Mouse (Mus musculus) myocyte (in vitro differentiated cells): ENCODE data around the gene Samd15. TPM values are rescaled to one million over a fixed set of nuclear protein-coding genes. Genes with fewer than 3 reads are reported as not detected.
A peak's percentile ranks its signal among the peaks of the same experiment; 100 is the strongest.
"Not testable (repeated sequence)": the region's sequence is repeated elsewhere in the genome, so short reads cannot be mapped to it uniquely, and the experiment has no call there.

ENCODE experiments used
- H3K27me3 ChIP-seq: one replicate; pipeline ENCODE4 v1.6.1; 2011; ENCODE audit not compliant: control insufficient read depth, insufficient read depth, insufficient read length
- H3K36me3 ChIP-seq: one replicate; pipeline ENCODE4 v1.6.1; 2011; ENCODE audit not compliant: control insufficient read depth, insufficient read depth
- H3K4me2 ChIP-seq: one replicate; pipeline ENCODE4 v1.6.1; 2011; ENCODE audit warnings: low read depth, control low read depth
- H3K4me3 ChIP-seq: one replicate; pipeline ENCODE4 v1.5.1; 2011; ENCODE audit warnings: mild to moderate bottlenecking, control low read depth, moderate library complexity
- H3K79me2 ChIP-seq: one replicate; pipeline ENCODE4 v1.6.1; 2011; ENCODE audit not compliant: control insufficient read depth, insufficient read depth
- H3ac ChIP-seq: one replicate; pipeline ENCODE4 v1.6.1; 2011; ENCODE audit not compliant: control insufficient read depth, insufficient read length
- CEBPB ChIP-seq: IDR thresholded peaks from 2 replicates; pipeline ENCODE4 v1.6.1; 2011; ENCODE audit warnings: mild to moderate bottlenecking, moderate library complexity; ENCODE audit not compliant: poor library complexity, insufficient read depth, severe bottlenecking
- E2F4 ChIP-seq: IDR thresholded peaks from one replicate; pipeline ENCODE4 v1.6.1; 2011; ENCODE audit warnings: mild to moderate bottlenecking, control low read depth, moderate library complexity; ENCODE audit not compliant: insufficient read depth
- MAX ChIP-seq: IDR thresholded peaks from one replicate; pipeline ENCODE4 v1.6.1; 2011; ENCODE audit warnings: low read depth, mild to moderate bottlenecking, control low read depth
- MYOD1 ChIP-seq, 3 experiments: IDR thresholded peaks; one replicate each; pipeline ENCODE4 v1.6.1; 2011; ENCODE audit warnings: control low read depth in 2 of 3, low read depth in 2 of 3, mild to moderate bottlenecking in 2 of 3, moderate library complexity in 1 of 3; ENCODE audit not compliant: insufficient read length in 2 of 3, control insufficient read depth in 1 of 3
- MYOG ChIP-seq, 3 experiments: IDR thresholded peaks; one replicate each; pipeline ENCODE4 v1.6.1; 2011; ENCODE audit warnings: control low read depth in 2 of 3, low read depth in 2 of 3, mild to moderate bottlenecking in 2 of 3; ENCODE audit not compliant: insufficient read length in 2 of 3, control insufficient read depth in 1 of 3, insufficient read depth in 1 of 3
- POLR2A ChIP-seq: IDR thresholded peaks from one replicate; pipeline ENCODE4 v1.6.1; 2011; ENCODE audit warnings: low read depth, mild to moderate bottlenecking, control low read depth, moderate library complexity; ENCODE audit not compliant: insufficient read length
- POLR2AphosphoS2 ChIP-seq: IDR thresholded peaks from one replicate; pipeline ENCODE4 v1.6.1; 2011; ENCODE audit warnings: low read depth, control low read depth; ENCODE audit not compliant: insufficient read length
- REST ChIP-seq: IDR thresholded peaks from one replicate; pipeline ENCODE4 v1.6.1; 2011; ENCODE audit warnings: mild to moderate bottlenecking, control low read depth, moderate library complexity; ENCODE audit not compliant: insufficient read depth, insufficient read length
- SRF ChIP-seq: IDR thresholded peaks from one replicate; pipeline ENCODE4 v1.6.1; 2011; ENCODE audit warnings: low read depth; ENCODE audit not compliant: control insufficient read depth, insufficient read length
- TCF12 ChIP-seq: IDR thresholded peaks from one replicate; pipeline ENCODE4 v1.6.1; 2011; ENCODE audit warnings: mild to moderate bottlenecking, control low read depth; ENCODE audit not compliant: poor library complexity, insufficient read depth, severe bottlenecking
- TCF3 ChIP-seq: IDR thresholded peaks from one replicate; pipeline ENCODE4 v1.6.1; 2011; ENCODE audit warnings: low read depth, control low read depth; ENCODE audit not compliant: insufficient read length
- USF1 ChIP-seq: IDR thresholded peaks from one replicate; pipeline ENCODE4 v1.6.1; 2011; ENCODE audit warnings: low read depth, mild to moderate bottlenecking, control low read depth, moderate library complexity
- polyA plus RNA-seq: library from polyadenylated mRNA; unstranded; fragments of >200 nt; fragmentation: generic; extraction: Trizol; gene quantifications from one replicate; pipeline ENCODE4 v1.2.1, GENCODE M21; 2012; ENCODE audit warnings: missing spikeins

The Samd15 gene
- 0.29 TPM for polyA plus RNA-seq

GRCm38 (mm10) chr12:87199206-87199972, at the start of gene Samd15:
TSS of gene Samd15 (plus strand) at chr12:87199723.
- Histone ChIP-seq H3K4me3 (peak within 1 kb of the TSS; percentile 44), H3ac (peak within 1 kb of the TSS; percentile 97), H3K36me3 (no peaks in the 10 kb centered on the region), H3K4me2 (peak within 1 kb of the TSS; percentile 76), H3K79me2 (no peaks in the 10 kb centered on the region), H3K27me3 (no peaks in the 10 kb centered on the region)
- TF ChIP-seq POLR2AphosphoS2: no peak
- no peak for TF ChIP-seq USF1
- no peak for TF ChIP-seq POLR2A

GRCm38 (mm10) chr12:87154448-87154847, 45.1 kb upstream of the Samd15 start:
- H3K36me3 ChIP-seq, H3K4me2 ChIP-seq, H3ac ChIP-seq, H3K4me3 ChIP-seq, H3K27me3 ChIP-seq, H3K79me2 ChIP-seq: not testable (repeated sequence)

GRCm38 (mm10) chr12:87157361-87157760, 42.2 kb upstream of the Samd15 start:
- TF ChIP-seq MYOD1 (IDR thresholded peaks at IDR 0.05; ENCODE audit: control insufficient read depth in 1 of 3, insufficient read length in 2 of 3, low read depth in 2 of 3): no peak
- TF ChIP-seq CEBPB: no peak
- TF ChIP-seq SRF: no peak
- TF ChIP-seq E2F4: no peak
- no peak for TF ChIP-seq POLR2A
- no peak for TF ChIP-seq POLR2AphosphoS2
- TF ChIP-seq USF1: no peak
- TF ChIP-seq MAX: no peak
- TF ChIP-seq TCF3: no peak
- TF ChIP-seq TCF12: no peak
- TF ChIP-seq REST: no peak
- TF ChIP-seq MYOG (IDR thresholded peaks at IDR 0.05; ENCODE audit: control insufficient read depth in 1 of 3, insufficient read depth in 1 of 3, insufficient read length in 2 of 3, low read depth in 2 of 3): no peak
- Histone ChIP-seq H3K36me3 (no peaks in the 10 kb centered on the region), H3K27me3 (no peaks in the 10 kb centered on the region), H3K4me3 (no peak overlapping the region), H3K4me2 (no peak overlapping the region), H3ac (no peak overlapping the region), H3K79me2 (no peaks in the 10 kb centered on the region)

- no peak overlapping the region for H3K4me3 ChIP-seq
- H3K27me3 ChIP-seq: no peaks in the 10 kb centered on the region
- no peak overlapping the region for H3K4me2 ChIP-seq
- no peaks in the 10 kb centered on the region for H3K79me2 ChIP-seq
- TF ChIP-seq POLR2A (no peak), REST (no peak), TCF12 (no peak), MAX (no peak), TCF3 (no peak), SRF (no peak), POLR2AphosphoS2 (no peak), E2F4 (no peak)
- no peaks in the 10 kb centered on the region for H3K36me3 ChIP-seq
- no peak overlapping the region for H3ac ChIP-seq
Observed at GRCm38 (mm10) chr12:87158099-87158498, 41.4 kb upstream of the Samd15 start.

GRCm38 (mm10) chr12:87160310-87160709, 39.2 kb upstream of the Samd15 start:
- Histone ChIP-seq H3K4me3 (no peak overlapping the region), H3ac (no peak overlapping the region), H3K36me3 (no peaks in the 10 kb centered on the region), H3K27me3 (no peaks in the 10 kb centered on the region), H3K4me2 (no peak overlapping the region), H3K79me2 (no peaks in the 10 kb centered on the region)
- no peak for TF ChIP-seq REST
- TF ChIP-seq POLR2A: no peak
- no peak for TF ChIP-seq POLR2AphosphoS2
- TF ChIP-seq MYOD1 (IDR thresholded peaks at IDR 0.05; ENCODE audit: control insufficient read depth in 1 of 3, insufficient read length in 2 of 3, low read depth in 2 of 3): no peak
- no peak for TF ChIP-seq MYOG (IDR thresholded peaks at IDR 0.05; ENCODE audit: control insufficient read depth in 1 of 3, insufficient read depth in 1 of 3, insufficient read length in 2 of 3, low read depth in 2 of 3)
- no peak for TF ChIP-seq CEBPB
- TF ChIP-seq TCF3: no peak
- TF ChIP-seq USF1: no peak
- no peak for TF ChIP-seq SRF
- TF ChIP-seq E2F4: no peak
